1 mouse cellular context compared by ENCODE assay signal in the genomic region with DNA sequence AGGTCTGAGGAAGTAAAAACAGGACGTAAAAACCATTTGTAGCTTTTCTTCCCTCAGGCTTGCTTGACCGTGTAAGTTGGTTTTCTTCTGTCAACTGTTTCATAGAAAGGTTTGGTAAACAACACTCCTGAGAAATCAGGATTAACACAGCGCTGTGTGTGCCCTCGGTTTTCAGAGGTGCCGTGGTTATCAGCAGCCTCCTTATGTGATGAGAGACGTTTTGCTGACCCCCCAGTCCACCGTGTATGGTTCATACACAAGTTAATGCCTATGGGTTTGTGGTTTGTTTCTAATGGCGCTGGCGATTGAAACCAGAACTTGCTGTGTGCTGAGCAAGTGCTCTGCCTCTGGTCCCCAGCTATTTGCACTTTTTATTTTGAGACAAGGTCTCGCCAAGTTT.
TF ChIP-seq lines count a peak whose summit lies in the region.

No protein-coding gene starts in this region.

TF ChIP-seq in MEL, 35 proteins besides CTCF, POLR2A, EP300 and RAD21 (continued from another document):
- TF ChIP-seq TBP (IDR thresholded peaks at IDR 0.05; ENCODE audit: low read depth, low read length) (no peak), MAX (IDR thresholded peaks at IDR 0.05; ENCODE audit: low read length) (no peak), NRF1 (IDR thresholded peaks at IDR 0.05; ENCODE audit: insufficient read depth, low read depth, low read length, poor library complexity, severe bottlenecking) (no peak), USF2 (IDR thresholded peaks at IDR 0.05; ENCODE audit: borderline replicate concordance in 1 of 2, insufficient read depth in 1 of 2, low read depth in 1 of 2, low read length in 2 of 2) (no peak), UBTF (IDR thresholded peaks at IDR 0.05; ENCODE audit: borderline replicate concordance, insufficient read depth, low read depth, low read length) (no peak), MXI1 (IDR thresholded peaks at IDR 0.05; ENCODE audit: low read depth, low read length) (no peak)
